Mouse (Mus musculus) spleen, adult 2 months (tissue): ENCODE measurements at regions not wholly inside any gene's neighbourhood (a gene's known extent, or its start where the extent isn't known, plus 50 kb on each side); places are given as distances from the start of the nearest gene placed in this dataset.

ENCODE experiments used
- CTCF ChIP-seq: fragments of 200-500 bp; IDR thresholded peaks from 2 replicates; pipeline ENCODE4 v1.5.1; 2011; ENCODE audit warnings: mild to moderate bottlenecking, inconsistent platforms; ENCODE audit not compliant: insufficient read depth, insufficient read length, insufficient replicate concordance; ENCODE audit errors: extremely low read depth
- POLR2A ChIP-seq: fragments of 200-500 bp; IDR thresholded peaks from 2 replicates; pipeline ENCODE4 v1.6.1; 2011; ENCODE audit warnings: low read depth, low read length, inconsistent platforms

GRCm38 (mm10) chr13:106738011-106738410 lies 198.7 kb downstream of the Ipo11 start:
- TF ChIP-seq CTCF (no peak), POLR2A (no peak)
